Mouse (Mus musculus): ENCODE results near the gene Zfp213. TPM values are rescaled to one million over a fixed set of nuclear protein-coding genes. Genes with fewer than 3 reads are reported as not detected.

Zfp213 gene
- polyA plus RNA-seq, 1 experiment from 2014 or later, result 19.7 TPM

- H3K9me3 ChIP-seq (ENCODE audit: control insufficient read depth, low read length), result no peaks in the 10 kb centered on the region
- peak overlapping the region; percentile 39 for H3K4me2 ChIP-seq (ENCODE audit: low read length)
- peak overlapping the region; percentile 87 for H3K4me3 ChIP-seq (ENCODE audit: low read depth, low read length)
- H3K36me3 ChIP-seq (ENCODE audit: control insufficient read depth, insufficient read depth, low read length), result no peaks in the 10 kb centered on the region
- DNase-seq (ENCODE audit: low spot score), result no peak
- H3K9ac ChIP-seq (ENCODE audit: low read length), result no peak overlapping the region
- peaks cover 6% of the 10 kb centered on the region; the same call in 1 of the 2 replicates for H3K4me1 ChIP-seq (replicated peaks; ENCODE audit: control insufficient read depth, insufficient read depth, low read length)
- H3K27me3 ChIP-seq (replicated peaks; ENCODE audit: control insufficient read depth, insufficient read depth, low read length), result peaks cover 5% of the 10 kb centered on the region; the same call in 1 of the 2 replicates
- 13% methylated on average over 6 of the region's 6 CpGs for WGBS
- no peak overlapping the region for H3K27ac ChIP-seq (ENCODE audit: low read depth)
- no peak for ATAC-seq (replicated peaks; ENCODE audit: low FRiP score, low TSS enrichment, low read depth)
Measured at GRCm38 (mm10) chr17:23545841-23546240, 18.2 kb downstream of the Zfp213 start.

GRCm38 (mm10) chr17:23544766-23545165, 19.3 kb downstream of the Zfp213 start:
- no peaks in the 10 kb centered on the region for H3K36me3 ChIP-seq (ENCODE audit: control insufficient read depth, insufficient read depth, low read length)
- H3K9ac ChIP-seq (ENCODE audit: low read length), result no peak overlapping the region
- no peaks in the 10 kb centered on the region for H3K9me3 ChIP-seq (ENCODE audit: control insufficient read depth, low read length)
- no peak overlapping the region for H3K4me3 ChIP-seq (ENCODE audit: low read depth, low read length)
- H3K27me3 ChIP-seq (replicated peaks; ENCODE audit: control insufficient read depth, insufficient read depth, low read length), result peaks cover 14% of the 10 kb centered on the region
- DNase-seq (ENCODE audit: low spot score) (no peak), ATAC-seq (replicated peaks; ENCODE audit: low FRiP score, low TSS enrichment, low read depth) (no peak)
- H3K27ac ChIP-seq (ENCODE audit: low read depth), result no peak overlapping the region
- no peak overlapping the region for H3K4me2 ChIP-seq (ENCODE audit: low read length)
- peaks cover 5% of the 10 kb centered on the region; the same call in 1 of the 2 replicates for H3K4me1 ChIP-seq (replicated peaks; ENCODE audit: control insufficient read depth, insufficient read depth, low read length)
- 90% methylated on average over 1 of the region's 1 CpGs for WGBS

GRCm38 (mm10) chr17:23543983-23544382, 20.1 kb downstream of the Zfp213 start:
- DNase-seq (ENCODE audit: low spot score), result no peak
- no peak overlapping the region for H3K4me2 ChIP-seq (ENCODE audit: low read length)

GRCm38 (mm10) chr17:23543325-23543724, 20.7 kb downstream of the Zfp213 start:
- WGBS, result 17% methylated on average over 5 of the region's 5 CpGs
- peak; percentile 74 for DNase-seq (ENCODE audit: low spot score)
- Histone ChIP-seq H3K4me3 (ENCODE audit: low read depth, low read length) (no peak overlapping the region), H3K27me3 (replicated peaks; ENCODE audit: control insufficient read depth, insufficient read depth, low read length) (peaks cover 29% of the 10 kb centered on the region), H3K27ac (ENCODE audit: low read depth) (no peak overlapping the region), H3K9me3 (ENCODE audit: control insufficient read depth, low read length) (no peaks in the 10 kb centered on the region), H3K4me1 (replicated peaks; ENCODE audit: control insufficient read depth, insufficient read depth, low read length) (no peaks in the 10 kb centered on the region), H3K4me2 (ENCODE audit: low read length) (peak overlapping the region; percentile 27; the same call in 1 of the 2 replicates), H3K36me3 (ENCODE audit: control insufficient read depth, insufficient read depth, low read length) (no peaks in the 10 kb centered on the region), H3K9ac (ENCODE audit: low read length) (no peak overlapping the region)
- peak; percentile 40 for ATAC-seq (replicated peaks; ENCODE audit: low FRiP score, low TSS enrichment, low read depth)

More at GRCm38 (mm10) chr17:23543983-23544382, 20.1 kb downstream of the Zfp213 start:
- ATAC-seq (replicated peaks; ENCODE audit: low FRiP score, low TSS enrichment, low read depth), result no peak
- H3K9me3 ChIP-seq (ENCODE audit: control insufficient read depth, low read length), result no peaks in the 10 kb centered on the region
- H3K9ac ChIP-seq (ENCODE audit: low read length), result no peak overlapping the region
- no peak overlapping the region for H3K4me3 ChIP-seq (ENCODE audit: low read depth, low read length)
- no peaks in the 10 kb centered on the region for H3K36me3 ChIP-seq (ENCODE audit: control insufficient read depth, insufficient read depth, low read length)
- H3K27ac ChIP-seq (ENCODE audit: low read depth), result no peak overlapping the region
- no peaks in the 10 kb centered on the region for H3K4me1 ChIP-seq (replicated peaks; ENCODE audit: control insufficient read depth, insufficient read depth, low read length)
- H3K27me3 ChIP-seq (replicated peaks; ENCODE audit: control insufficient read depth, insufficient read depth, low read length), result peaks cover 22% of the 10 kb centered on the region
- 81% methylated on average over 4 of the region's 4 CpGs for WGBS

GRCm38 (mm10) chr17:23542835-23543234, 21.2 kb downstream of the Zfp213 start:
- Histone ChIP-seq H3K9ac (ENCODE audit: low read length) (no peak overlapping the region), H3K4me2 (ENCODE audit: low read length) (peak overlapping the region; percentile 27; the same call in 1 of the 2 replicates), H3K36me3 (ENCODE audit: control insufficient read depth, insufficient read depth, low read length) (no peaks in the 10 kb centered on the region), H3K4me1 (replicated peaks; ENCODE audit: control insufficient read depth, insufficient read depth, low read length) (no peaks in the 10 kb centered on the region; the same call in 1 of the 2 replicates), H3K9me3 (ENCODE audit: control insufficient read depth, low read length) (no peaks in the 10 kb centered on the region), H3K4me3 (ENCODE audit: low read depth, low read length) (no peak overlapping the region), H3K27ac (ENCODE audit: low read depth) (no peak overlapping the region), H3K27me3 (replicated peaks; ENCODE audit: control insufficient read depth, insufficient read depth, low read length) (peaks cover 34% of the 10 kb centered on the region)
- ATAC-seq (replicated peaks; ENCODE audit: low FRiP score, low TSS enrichment, low read depth) (no peak), DNase-seq (ENCODE audit: low spot score) (no peak)
- 57% methylated on average over 4 of the region's 4 CpGs for WGBS

- H3K27me3 ChIP-seq (replicated peaks; ENCODE audit: control insufficient read depth, insufficient read depth, low read length), result peaks cover 40% of the 10 kb centered on the region
- H3K4me3 ChIP-seq (ENCODE audit: low read depth, low read length), result no peak overlapping the region
- no peak for ATAC-seq (replicated peaks; ENCODE audit: low FRiP score, low TSS enrichment, low read depth)
- DNase-seq (ENCODE audit: low spot score), result no peak
- H3K27ac ChIP-seq (ENCODE audit: low read depth), result no peak overlapping the region
- H3K4me1 ChIP-seq (replicated peaks; ENCODE audit: control insufficient read depth, insufficient read depth, low read length), result no peaks in the 10 kb centered on the region; the same call in 1 of the 2 replicates
- WGBS, result 23% methylated on average over 12 of the region's 12 CpGs
- H3K9ac ChIP-seq (ENCODE audit: low read length), result no peak overlapping the region
- no peaks in the 10 kb centered on the region for H3K9me3 ChIP-seq (ENCODE audit: control insufficient read depth, low read length)
- no peak overlapping the region for H3K4me2 ChIP-seq (ENCODE audit: low read length)
- H3K36me3 ChIP-seq (ENCODE audit: control insufficient read depth, insufficient read depth, low read length), result no peaks in the 10 kb centered on the region
Measured at GRCm38 (mm10) chr17:23542004-23542720, 21.9 kb downstream of the Zfp213 start.

DNA sequence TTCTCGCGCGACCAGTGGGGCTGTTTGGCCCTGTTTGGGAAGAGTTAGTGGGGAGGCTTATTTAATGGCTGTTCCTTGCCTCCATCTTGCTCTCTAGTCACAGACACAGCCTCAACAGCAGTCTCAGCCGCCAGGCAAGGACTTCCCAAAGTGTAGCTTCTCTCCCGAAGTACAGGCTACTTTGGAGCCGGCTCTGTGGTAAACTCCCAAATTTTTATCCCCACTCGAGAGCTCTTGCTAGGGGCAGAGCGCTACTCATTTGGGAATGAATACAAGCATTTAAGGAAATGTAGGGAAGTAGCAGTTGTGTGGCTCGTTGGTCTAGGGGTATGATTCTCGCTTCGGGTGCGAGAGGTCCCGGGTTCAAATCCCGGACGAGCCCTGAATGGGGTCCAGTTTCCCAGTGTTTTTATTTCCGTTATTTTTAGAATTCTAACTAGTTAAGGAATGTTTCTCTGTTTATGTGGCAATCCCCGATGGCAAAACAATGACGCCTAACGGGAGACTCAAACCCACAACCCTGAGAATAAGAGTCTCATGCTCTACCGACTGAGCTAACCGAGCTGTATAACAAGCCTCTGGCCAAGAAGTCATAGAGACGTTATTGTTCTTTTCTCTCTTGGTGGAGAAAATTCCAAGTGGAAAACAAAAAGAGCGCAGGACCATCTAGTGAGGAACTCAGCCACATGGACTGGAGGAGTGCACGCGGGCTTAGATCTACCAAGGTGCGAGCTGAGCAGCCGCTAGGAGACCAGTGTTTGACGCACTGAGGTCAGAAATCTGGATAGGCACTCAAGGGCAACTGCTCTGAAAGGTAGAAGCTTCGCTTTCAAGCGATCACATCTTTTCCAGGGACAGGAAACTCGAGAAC, 23.2 kb downstream of the Zfp213 start:
- ATAC-seq (replicated peaks; ENCODE audit: low FRiP score, low TSS enrichment, low read depth), result no peak; the same call in 1 of the 2 replicates
- 18% methylated on average over 31 of the region's 31 CpGs for WGBS

DNA sequence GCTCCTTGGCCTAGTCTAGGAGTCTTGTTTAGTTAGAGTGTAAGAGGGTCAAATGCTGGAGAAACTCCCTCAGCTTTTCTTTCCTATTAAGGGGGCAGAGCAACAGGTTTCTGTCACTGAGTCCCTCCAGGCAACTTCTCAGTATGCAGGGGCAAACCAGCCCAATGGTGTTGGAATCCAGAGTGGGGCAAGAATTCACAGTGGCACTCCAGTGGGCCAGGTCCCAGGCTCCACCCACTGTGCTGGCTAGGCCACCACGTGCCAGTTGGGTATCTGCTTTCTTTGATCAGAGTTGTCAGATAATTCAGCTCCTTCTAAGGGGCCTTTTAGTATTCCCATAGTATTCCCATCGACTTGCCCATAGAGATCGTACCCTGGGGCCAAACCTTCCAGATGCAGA, 23.9 kb downstream of the Zfp213 start:
- Histone ChIP-seq H3K9ac (ENCODE audit: low read length) (no peak overlapping the region), H3K4me1 (replicated peaks; ENCODE audit: control insufficient read depth, insufficient read depth, low read length) (no peaks in the 10 kb centered on the region; the same call in 1 of the 2 replicates), H3K27ac (ENCODE audit: low read depth) (no peak overlapping the region), H3K4me3 (ENCODE audit: low read depth, low read length) (no peak overlapping the region), H3K9me3 (ENCODE audit: control insufficient read depth, low read length) (no peaks in the 10 kb centered on the region), H3K4me2 (ENCODE audit: low read length) (peak overlapping the region; percentile 20; the same call in 1 of the 2 replicates), H3K27me3 (replicated peaks; ENCODE audit: control insufficient read depth, insufficient read depth, low read length) (peaks cover 43% of the 10 kb centered on the region), H3K36me3 (ENCODE audit: control insufficient read depth, insufficient read depth, low read length) (no peaks in the 10 kb centered on the region)
- no peak for DNase-seq (ENCODE audit: low spot score)
- no peak for ATAC-seq (replicated peaks; ENCODE audit: low FRiP score, low TSS enrichment, low read depth)
- 45% methylated on average over 3 of the region's 3 CpGs for WGBS

More for the DNA sequence above, 23.2 kb downstream of the Zfp213 start:
- H3K9me3 ChIP-seq (ENCODE audit: control insufficient read depth, low read length), result no peaks in the 10 kb centered on the region
- H3K9ac ChIP-seq (ENCODE audit: low read length), result no peak overlapping the region
- no peaks in the 10 kb centered on the region; the same call in 1 of the 2 replicates for H3K4me1 ChIP-seq (replicated peaks; ENCODE audit: control insufficient read depth, insufficient read depth, low read length)
- H3K27me3 ChIP-seq (replicated peaks; ENCODE audit: control insufficient read depth, insufficient read depth, low read length), result peaks cover 43% of the 10 kb centered on the region
- peak; percentile 78 for DNase-seq (ENCODE audit: low spot score)
- H3K4me3 ChIP-seq (ENCODE audit: low read depth, low read length), result peak overlapping the region; percentile 7; the same call in 1 of the 2 replicates
- H3K27ac ChIP-seq (ENCODE audit: low read depth), result no peak overlapping the region
- no peaks in the 10 kb centered on the region for H3K36me3 ChIP-seq (ENCODE audit: control insufficient read depth, insufficient read depth, low read length)
- peak overlapping the region; percentile 20; the same call in 1 of the 2 replicates for H3K4me2 ChIP-seq (ENCODE audit: low read length)

All from intestine, embryonic 14.5 days (tissue).